Mouse (Mus musculus): Measurements from ENCODE around the gene Oprl1.
A peak's percentile ranks its signal among the peaks of the same experiment; 100 is the strongest.

Gene Oprl1

DNA sequence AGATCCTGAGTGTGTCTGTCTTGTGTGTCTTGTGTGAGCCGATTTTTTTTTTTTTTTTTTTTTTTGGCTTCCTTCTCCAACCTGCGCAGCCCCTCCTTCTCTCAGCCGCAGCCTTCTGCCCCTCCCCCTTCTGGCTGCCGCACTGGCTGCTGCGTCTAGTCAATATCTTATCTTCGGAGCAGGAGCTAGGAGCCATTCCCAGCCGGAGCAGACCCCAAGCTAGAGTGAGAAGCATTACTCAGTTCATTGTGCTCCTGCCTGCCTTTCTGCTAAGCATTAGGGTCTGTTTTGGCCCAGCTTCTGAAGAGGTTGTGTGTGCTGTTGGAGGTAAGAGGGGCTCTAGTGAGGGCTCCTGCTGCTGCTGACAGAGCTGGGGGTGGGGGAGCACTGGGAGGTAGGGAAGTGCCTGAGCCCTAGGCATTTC is at the start of gene Oprl1:
Oprl1 (plus strand) TSS at position 114 of the 424 bp plus-strand sequence.
- peak; percentile 49 to 60 for DNase-seq (ENCODE audit: low spot score in 2 of 2)

DNA sequence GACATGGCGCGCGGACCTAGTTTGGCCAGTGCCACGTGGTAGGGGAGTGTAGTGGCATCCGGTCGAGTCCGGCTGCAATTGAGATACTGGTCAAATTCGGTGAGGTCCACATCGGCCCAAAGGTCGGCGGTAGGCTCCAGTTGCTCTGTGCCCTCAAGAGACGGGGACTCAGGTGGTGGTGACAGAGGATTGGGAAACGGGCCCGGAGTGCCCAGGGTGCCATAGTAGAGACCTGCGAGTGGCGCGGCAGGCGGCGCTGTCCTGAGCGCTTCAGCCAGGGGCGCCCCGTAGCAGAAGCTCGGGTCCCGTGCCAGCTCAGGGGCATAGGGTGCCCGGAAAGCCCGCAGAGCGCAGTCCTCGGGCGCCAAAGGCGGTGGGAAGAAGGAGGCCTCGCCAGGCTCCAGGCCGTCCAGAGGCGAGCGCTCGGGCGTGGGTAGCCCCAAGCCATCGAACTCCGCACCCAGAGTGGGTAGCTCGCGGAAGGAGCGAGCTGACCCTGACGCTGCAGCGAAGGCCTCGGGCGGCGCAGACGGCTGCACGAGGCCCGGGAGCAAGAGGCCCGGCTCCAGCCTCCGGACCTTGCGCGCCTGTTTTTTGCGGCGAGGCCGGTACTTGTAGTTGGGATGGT is 44.4 kb upstream of the Oprl1 start:
- no peak for DNase-seq (ENCODE audit: low spot score in 2 of 2)

DNA sequence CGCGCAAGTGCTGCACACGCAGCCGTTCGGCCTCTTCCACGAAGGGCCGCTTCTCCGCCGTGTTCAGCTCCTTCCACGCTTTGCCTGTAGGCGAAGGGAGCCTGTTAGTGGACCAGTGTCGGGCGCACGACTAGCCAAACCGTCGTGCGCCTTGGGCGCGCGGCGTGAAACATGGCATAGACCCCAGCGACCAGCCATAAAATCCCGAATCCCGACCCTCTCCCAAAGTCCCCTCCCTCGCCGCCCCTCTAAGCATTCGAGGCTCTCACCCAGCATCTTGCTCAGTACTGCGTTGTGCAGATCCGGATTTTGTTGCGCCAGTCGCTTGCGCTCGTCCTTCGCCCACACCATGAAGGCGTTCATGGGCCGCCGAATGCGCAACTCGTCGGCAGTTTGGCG is 43.9 kb upstream of the Oprl1 start:
- DNase-seq (ENCODE audit: low spot score in 2 of 2), result no peak

DNA sequence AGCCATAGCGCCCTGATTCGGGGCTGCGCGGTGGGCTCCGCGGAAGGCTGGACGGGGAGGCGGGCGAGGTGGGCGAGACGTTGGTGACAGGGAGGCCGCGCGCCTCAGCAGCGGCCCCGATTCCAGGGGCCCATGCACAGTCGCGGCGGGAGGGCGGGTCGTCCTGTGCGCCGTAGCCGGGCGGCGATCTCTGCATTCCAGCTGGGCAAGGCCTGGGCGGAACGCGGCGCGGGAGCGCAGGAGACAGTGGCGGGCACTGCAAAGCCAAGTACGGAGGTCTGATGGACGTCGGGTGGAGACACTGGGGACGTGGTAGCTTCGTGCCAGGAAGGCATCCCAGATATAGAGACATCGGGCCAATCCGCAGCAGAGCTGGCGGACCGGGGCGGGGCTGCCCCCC is 43.5 kb upstream of the Oprl1 start, which contains the start of gene Sox18:
Sox18 (minus strand) TSS at position 315 of the 400 bp plus-strand sequence.
- DNase-seq (ENCODE audit: low spot score in 2 of 2), result no peak

DNA sequence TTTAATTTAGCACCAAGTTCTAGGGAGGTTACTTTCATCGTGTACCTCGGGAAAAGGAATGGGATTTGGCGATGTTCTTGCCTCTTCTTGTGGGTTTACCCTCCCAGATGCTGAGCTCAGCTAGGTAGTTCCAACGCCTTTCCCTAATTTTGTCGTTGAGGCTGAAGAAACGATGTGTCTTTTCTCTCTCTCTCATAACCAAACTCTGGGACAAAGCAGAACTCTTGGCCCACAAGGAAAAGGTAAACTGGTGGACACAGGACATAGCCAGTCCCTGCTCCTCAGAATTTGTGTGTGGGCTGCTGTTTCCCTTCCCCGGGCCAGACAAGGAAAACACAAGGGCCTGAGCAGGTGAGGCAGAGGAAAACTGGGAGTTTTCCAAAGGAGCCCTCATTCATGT is 42.8 kb upstream of the Oprl1 start:
- DNase-seq (ENCODE audit: low spot score in 2 of 2), result no peak

DNA sequence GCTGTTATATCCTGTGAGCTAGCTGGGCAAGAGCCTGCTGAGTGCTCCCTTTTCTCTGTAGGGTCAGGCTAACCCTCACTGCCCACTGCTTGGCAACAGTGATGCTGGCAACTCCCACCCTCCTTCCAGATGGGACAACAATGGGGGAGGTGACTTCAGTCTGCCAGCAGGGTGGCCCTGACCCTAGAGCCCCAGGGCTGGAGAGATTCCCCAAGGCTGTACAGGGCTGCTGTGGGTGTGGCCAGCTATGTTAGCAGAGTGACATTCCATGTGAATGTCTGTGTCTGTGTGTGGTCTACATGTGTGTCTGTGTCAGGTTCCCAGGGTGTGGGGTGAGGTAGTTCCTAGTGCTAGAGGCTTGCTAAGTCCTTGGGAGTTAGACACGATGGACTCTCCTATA is 41.3 kb upstream of the Oprl1 start:
- no peak for DNase-seq (ENCODE audit: low spot score in 2 of 2)

DNA sequence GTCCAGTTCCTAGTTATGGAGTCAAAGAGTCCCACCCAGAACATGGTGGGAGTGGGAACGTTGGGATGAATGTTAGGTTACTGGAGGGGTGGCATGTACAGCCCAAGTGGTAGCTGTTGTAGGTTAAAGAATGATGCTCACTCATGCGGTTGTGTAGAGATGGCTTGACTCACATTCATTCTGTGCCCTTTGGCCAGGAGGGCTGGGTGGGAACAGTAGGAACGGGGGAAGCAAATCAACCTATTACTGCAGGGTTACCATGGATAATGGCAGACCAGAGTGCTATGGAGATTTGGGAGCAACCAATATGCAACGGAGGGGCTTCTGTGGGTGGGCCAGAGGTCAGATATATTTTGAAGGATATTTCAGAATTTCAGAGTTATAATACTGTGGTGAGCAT is 39.9 kb upstream of the Oprl1 start:
- DNase-seq (ENCODE audit: low spot score in 2 of 2), result no peak

DNA sequence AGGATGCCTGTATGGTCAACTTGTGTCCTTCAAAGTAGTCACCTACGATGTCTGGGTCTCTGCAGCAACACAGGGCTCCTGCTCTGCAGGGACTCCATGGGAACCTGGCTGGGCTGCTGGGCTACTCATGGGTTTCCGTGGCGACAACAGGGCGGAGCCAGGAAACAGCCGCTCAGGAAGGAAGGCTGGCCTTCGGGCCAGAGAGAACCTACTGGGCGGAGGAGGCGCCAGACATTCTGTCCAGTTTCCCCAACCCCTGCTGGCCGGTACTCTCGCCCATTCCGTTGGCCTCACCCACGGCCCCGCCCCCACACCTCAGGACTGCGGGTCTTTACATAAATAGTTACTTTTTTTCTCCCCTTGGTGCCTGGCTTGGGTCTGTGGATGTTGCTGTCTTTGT is 39.4 kb upstream of the Oprl1 start:
- DNase-seq (ENCODE audit: low spot score in 2 of 2), result no peak

DNA sequence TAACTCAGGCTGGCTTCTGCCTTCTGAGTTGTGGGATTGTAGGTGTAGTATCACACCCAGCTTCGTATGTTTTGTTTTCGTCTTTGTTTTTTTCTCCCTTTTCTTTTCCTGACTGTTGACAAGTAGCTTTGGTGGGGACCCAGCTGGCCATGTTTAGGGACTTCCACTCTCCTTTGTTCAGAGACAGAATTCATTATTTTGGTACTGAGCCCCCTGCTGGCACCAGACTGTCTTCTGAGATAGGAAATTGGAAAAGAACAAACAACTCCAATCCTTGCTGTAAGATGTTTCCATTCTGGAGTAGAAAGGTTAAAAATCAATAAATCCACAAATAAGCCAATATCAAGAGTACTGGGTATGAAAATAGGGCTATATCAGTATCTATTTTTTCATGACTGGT is 38.4 kb upstream of the Oprl1 start:
- DNase-seq (ENCODE audit: low spot score in 2 of 2), result no peak

DNA sequence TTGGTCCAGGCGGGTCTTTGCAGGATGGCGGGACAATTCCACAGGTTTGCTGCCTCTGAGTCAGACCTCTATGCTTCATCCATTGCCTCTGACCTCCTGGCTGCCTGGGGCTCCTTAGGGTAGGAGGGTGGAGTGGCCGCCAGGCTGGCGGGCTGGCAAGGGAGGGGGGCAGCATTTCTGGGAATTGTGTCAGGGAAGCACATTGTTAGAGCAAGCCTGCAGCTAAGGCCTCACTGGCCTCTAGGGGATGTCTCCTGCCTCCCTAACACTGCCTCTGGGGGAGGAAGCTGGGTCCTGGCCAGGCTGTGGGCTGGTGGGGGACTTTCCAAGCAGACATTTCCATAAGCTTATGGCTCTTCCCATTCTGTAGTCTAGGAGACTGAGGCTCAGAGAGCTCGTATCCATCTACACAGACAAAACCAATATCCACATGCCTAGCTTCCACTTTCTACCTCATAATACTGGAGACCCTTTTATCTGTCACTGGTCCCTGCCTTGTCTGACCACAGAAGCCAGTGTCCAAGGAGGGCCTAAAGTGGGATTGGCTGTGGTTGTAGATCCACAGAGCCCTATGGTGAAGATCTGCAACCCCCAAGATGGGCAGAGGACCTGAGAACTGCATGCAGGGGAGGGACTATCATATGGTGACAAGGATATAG is 37.6 kb upstream of the Oprl1 start:
- DNase-seq (ENCODE audit: low spot score in 2 of 2), result no peak

DNA sequence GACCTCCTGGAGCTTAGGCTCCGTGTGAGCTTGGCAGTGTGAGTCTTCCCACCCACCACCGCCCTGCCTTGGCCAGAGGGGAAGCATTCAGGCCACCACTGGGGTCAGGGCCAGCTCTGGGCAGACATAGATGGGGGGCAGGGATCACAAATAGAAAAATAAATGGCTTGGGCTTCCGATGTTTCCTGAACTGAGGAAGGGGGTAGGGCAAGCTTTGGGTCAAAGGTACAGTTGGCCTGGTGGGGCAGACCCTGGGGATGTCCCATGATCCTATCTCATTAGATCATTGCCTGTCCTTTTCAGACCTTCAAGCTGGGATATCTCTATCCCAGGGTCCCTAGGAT is 37.1 kb upstream of the Oprl1 start:
- no peak for DNase-seq (ENCODE audit: low spot score in 2 of 2)

DNA sequence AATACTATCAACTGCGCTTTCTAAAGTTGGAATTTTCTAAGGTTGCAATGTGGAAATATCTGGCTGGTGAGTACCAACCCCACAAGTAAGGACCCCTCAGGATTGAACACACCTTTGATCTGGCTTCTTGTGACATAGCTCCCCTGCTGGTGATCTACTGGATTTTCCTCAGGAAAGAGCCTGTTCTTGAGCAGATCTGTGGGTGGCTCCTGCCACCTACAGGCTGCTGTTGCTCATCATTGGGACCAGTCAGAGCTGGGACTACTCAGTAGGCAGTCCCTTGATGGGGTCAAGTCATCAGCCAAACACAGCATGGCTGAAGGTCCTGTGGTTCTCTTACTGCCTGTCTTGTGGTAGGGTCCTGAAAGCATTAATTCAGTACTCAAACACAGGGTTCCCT is 36.0 kb upstream of the Oprl1 start:
- DNase-seq (ENCODE audit: low spot score in 2 of 2), result peak; percentile 60 to 61

DNA sequence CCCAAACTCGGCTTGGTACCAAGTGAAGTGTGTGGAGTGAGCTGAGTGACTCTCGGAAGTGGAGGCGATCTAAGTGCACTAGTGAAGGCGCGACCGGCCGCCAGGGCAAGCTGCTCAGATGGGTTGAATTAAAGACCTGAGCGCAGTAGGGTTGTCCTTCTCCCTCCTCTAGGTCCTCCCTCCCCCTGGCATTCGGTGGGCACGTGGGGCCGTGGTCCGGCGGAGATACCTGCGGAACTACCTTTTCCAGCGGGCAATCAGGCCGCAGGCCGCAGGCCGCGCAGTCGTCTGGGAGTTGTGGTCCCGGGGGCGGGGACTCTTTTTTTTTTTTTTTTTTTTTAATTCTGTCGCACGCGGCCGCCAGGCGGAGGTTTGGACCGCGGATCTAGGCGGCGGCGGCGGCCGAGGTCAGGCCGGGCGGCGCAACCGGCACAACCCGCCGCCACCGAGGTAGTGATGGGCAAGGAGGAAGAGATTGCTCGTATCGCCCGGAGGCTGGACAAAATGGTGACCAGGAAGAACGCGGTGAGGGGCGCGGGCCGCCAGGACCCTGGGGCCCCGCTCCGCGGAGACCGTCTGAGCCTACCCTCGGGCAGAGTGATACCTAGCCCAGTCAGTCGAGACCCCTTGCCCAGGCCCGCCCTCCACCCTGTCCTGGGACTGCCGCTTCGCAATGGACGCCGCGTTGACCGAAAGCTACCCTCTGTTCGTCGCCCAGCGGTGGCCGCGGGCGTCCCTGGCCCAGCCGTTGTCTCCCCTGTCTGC is 34.7 kb upstream of the Oprl1 start, which contains the start of gene Tcea2:
Tcea2 (plus strand) TSS at position 360 of the 765 bp plus-strand sequence.
- peak; percentile 49 to 66 for DNase-seq (ENCODE audit: low spot score in 2 of 2)

DNA sequence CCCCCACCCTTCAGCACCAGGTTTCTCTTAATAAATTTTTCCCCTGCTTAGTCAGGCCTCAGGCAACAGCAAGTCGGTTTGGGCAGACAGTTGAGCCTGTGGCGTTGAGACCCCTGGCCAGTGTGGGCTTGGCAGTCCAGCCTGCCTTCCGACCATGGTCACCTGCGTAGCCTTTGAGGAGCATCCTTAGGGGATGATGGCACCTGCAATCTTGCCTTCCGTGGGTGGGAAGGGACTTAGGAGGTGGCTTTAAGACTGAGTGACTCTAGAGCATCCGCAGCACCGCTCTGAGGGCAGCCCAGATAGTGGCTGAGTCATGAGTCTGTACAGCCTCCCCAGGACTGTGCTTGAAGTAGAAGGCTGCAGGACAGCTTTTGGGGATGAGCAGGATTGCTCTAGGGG is 34.1 kb upstream of the Oprl1 start:
- DNase-seq (ENCODE audit: low spot score in 2 of 2), result no peak

DNA sequence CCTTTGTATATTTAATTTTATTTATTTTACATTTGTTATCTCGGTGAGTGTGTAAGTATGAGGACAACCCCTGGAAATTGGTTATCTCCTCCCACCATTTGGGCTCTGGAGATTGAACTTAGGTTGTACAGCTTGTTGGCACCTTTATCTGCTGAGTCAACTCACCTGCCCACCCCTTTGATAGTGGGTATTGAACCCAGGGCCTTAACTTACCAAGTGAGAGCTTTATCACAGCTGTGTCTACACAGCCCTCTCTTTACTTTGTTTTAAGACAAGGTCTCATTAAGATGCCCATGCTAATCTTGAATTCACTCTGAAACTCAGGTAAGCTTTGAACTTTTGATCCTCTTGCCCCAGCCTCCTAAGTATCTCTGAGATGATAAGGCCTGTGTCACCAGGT is 32.8 kb upstream of the Oprl1 start:
- no peak for DNase-seq (ENCODE audit: low spot score in 2 of 2)

DNA sequence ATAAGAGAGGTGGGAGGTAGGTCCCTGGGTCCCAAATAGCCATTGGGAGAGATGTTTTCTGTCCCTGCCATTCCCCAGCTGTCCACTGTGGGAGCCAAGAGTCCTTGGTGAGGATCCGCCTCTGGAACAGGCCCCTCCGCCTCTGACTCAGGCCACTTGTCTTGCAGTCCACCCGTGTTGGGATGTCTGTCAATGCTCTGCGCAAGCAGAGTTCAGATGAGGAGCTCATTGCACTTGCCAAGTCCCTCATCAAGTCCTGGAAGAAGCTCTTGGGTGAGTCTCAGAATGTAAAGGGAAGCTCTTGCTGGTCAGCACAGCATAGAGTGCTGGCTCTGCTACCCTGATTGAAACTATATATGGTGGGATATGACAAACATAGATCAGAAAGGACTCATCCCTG is 31.4 kb upstream of the Oprl1 start:
- no peak for DNase-seq (ENCODE audit: low spot score in 2 of 2)

DNA sequence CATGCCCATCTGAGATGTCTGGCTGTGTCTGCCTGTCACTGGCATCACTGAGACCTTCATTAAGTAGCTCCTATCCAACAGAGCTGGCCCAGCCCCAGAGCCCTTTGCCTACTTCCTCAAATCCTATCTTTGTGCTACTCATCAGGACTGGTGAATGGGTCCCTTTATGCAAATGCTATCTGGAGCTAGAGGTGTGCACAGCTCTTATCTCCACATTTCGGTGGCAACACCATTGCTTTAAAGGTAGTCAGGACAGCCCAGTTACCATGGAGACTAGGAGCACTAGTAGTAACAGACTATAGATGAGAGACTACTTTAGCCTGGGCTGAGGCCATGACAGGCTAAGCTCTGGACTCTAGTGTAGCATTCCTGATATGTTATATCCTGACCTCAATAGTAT is 30.1 kb upstream of the Oprl1 start:
- no peak for DNase-seq (ENCODE audit: low spot score in 2 of 2)

DNA sequence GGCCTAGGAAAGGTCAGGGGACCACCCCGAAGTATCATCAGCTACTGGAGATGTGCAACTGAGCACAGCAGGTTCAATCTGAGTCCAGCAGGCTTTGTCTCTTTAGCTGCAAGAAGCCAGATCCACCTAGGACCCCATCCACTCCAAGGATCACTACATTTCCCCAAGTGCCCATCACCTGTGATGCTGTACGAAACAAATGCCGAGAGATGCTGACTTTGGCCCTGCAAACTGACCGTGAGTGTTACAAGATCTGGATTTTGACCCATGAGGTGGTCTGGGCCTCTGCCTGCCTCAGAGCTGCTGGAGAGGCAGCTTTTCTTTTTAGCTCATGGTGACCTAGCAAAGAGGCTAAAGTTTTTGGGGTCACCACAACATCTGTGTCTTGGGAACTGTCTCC is 29.1 kb upstream of the Oprl1 start:
- no peak for DNase-seq (ENCODE audit: low spot score in 2 of 2)

DNA sequence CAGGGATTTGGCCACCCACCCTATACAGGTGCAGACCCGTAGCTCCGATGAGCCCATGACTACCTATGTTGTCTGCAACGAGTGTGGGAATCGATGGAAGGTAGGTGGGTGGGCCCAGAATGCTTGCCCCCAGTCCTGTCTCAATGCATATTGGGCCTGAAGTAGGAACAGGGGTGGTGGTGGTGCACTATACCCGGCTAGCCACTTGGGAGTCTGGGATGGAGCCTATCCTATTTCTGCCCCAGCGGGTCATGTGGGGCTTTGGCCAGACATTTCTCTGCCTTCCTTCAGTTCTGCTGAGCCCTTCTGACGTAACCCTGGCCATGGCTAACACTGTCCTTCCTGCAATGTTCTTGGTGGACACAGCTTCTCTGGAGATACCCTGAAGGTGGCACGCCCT is 27.2 kb upstream of the Oprl1 start:
- no peak for DNase-seq (ENCODE audit: low spot score in 2 of 2)

DNA sequence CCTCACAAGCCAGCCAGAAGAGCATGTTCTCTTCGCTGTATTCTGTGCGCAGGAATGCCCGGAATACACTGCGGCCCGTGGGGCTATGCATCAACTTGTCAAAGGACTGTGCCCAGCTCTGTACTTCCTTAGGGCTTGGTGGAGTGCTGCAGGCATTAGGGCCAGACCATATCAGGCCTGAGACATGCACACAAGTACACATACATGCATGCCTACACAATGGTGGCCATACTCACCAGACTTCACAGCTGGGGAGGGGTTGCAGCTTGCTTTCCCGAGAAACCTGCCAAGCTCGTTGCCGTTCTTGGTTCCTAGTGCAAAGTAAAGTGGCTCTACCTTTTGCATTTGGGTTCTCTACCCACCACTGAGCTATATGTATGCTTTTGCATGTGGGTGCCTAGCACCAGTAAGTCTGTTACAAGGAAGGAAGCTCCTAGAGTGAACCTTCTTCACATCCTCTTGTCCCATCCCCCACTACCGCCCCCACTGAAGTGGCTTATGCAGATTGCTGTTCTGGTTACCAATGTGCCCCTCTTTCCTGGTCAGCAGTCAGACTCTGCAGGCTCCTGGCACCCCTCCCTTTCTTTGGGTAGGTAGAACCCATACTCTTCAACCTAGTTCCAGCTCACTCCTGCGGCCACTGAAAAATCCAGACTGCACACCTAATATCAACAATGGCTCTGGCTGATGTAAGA is 25.2 kb upstream of the Oprl1 start:
- peak in 1 of 2 experiments; percentile 18 for DNase-seq (ENCODE audit: low spot score in 2 of 2)

DNA sequence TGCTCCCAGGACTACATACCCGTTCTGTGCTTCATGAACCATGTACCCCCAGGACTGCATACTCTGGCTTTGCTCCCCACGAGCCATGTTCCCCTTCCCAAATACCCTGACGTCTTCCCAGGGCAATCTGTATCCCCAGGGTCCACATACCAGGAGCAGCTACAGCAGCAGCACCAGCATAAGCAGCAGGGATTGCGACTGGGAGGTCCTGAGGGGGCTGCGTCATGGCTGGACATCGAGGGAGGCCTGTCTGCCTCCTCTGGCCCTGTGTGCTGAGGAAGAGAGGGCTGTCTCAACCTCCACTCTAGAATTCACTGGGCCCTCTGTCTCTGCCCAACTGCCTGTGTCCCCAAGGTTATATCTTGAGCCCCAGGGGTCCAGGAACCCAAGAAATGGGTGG is 23.7 kb upstream of the Oprl1 start:
- DNase-seq (ENCODE audit: low spot score in 2 of 2), result no peak

DNA sequence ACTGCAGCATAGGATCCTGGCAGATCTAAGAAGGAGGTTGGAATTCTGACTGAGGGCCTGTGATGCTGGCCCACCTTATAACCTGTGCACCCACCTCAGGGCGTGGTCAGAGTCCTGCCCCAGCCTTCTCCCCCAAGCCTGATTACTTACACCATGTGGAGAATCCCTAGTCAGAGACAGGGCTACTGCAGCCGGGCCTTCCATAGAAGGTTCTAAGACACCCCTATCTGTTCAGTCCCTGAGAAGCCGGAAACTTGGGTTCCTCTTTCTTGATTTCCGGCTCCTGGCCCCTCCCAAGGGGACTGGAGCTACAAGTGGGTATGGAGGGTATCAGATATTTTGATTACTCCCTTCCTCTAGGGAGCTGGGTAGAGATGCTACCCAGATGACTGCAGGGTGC is 23.2 kb upstream of the Oprl1 start:
- no peak for DNase-seq (ENCODE audit: low spot score in 2 of 2)

Measured in frontal cortex, postnatal 14 days (tissue).